Mouse (Mus musculus): ENCODE results near the gene Atp1a2.

Atp1a2 gene

DNA sequence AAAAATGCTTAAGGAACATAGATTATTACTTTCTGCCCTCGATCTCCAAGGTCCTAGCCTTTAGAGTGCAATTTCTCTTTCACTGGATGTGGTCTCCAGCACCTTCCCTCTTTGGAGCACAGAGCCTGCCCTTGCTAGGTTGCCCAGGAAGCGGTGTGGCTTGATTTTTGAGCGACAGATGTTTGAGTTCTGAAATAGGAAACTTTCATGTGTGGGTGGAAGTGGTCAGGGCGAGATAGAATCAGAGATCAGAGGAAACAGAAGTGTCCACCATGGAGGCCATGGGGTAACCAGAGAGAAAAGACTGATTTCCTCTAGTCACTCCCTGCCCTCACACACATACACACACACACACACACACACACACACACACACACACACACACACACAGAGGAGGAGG, 8.3 kb upstream of the Atp1a2 start:
- in situ Hi-C loops (cut with MboI, MseI), result loop anchor here (10.0 kb wide), 1 partner anchor 91 kb away; the partner anchor contains the start of gene Casq1

DNA sequence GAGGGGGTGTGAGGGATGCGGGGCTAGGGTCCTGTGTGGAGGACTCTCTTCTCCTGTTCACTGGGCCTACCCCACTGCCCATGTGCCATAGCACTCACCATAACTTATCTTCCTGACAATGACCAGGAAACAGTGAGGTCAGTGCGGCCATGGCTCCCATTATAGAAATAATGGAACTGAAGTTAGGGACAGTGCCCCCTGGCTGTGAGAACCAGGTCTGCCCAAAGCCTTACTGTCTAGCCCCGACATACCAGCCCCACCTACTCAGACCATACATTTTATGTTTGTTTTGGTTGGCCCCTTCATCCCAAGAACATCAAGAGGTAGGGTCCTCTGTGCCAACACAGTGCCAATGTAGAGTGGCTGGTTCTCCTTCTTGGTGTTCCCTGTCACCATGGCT, 7.8 kb upstream of the Atp1a2 start:
- in situ Hi-C loops (cut with MboI, MseI), result loop anchor here (10.0 kb wide), 1 partner anchor 91 kb away; the partner anchor contains the start of gene Casq1

DNA sequence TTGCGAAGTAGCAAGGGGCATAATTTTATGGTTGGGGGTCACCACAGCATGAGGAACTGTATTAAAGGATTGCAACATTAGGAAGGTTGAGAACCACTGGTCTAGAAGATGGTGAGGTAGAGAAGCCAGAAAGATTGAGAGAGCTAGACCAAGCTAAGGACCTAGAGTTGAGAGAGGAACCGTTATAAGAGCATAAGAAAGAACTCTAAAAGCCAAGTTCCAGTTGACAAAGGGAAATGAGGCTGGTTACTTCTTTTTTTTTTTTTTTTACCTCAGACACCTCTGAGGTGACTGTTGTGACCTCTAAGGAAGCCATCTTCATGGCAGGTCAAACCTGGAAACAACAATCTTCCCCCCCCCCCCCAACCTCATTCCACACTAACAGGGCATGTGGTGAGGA, 7.3 kb upstream of the Atp1a2 start:
- in situ Hi-C loops (cut with MboI, MseI), result loop anchor here (10.0 kb wide), 1 partner anchor 90 kb away; the partner anchor contains the start of gene Casq1

DNA sequence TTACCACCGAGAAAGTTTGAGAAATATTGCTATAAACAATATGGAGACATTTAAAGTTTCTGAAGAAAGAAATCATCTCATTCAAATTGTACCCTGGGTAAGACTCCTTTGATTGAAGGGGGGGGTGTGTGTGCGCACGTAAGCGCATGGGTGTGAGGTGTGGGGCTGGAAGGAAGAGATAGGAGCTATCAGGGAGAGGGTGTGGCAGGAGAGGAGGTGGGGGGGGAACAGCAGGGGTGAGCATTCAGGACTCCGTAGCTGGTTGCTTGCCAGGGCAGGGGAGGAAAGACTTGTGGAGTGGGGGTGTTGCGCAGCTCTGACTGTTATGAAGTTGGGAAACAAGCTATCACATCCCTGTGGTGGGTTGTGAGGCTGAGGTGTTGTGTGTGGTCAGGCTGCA, 6.6 kb upstream of the Atp1a2 start:
- in situ Hi-C loops (cut with MboI, MseI), result loop anchor here (10.0 kb wide), 1 partner anchor 90 kb away; the partner anchor contains the start of gene Casq1

DNA sequence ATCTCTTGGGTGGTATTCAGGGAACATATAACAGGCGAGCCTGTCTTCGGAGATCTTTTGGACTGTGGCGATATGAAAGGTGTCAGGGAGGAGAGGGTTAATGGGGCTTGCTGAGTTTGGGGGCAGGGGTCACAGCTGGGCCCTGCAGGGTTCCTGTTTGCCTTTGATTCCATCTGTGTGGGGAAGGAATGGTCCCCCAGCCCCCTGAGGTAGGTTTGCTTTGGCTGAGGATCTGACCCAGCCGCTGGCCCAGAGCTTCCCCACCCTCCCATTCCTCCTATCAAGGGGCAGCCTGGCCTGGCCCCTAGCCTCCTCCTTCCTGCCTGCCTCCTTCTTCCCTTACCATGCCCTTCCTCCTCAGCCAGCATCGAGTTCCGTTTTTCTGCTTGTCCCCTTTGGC, 5.0 kb upstream of the Atp1a2 start:
- in situ Hi-C loops (cut with MboI, MseI), result loop anchor here (10.0 kb wide), 1 partner anchor 88 kb away; the partner anchor contains the start of gene Casq1

DNA sequence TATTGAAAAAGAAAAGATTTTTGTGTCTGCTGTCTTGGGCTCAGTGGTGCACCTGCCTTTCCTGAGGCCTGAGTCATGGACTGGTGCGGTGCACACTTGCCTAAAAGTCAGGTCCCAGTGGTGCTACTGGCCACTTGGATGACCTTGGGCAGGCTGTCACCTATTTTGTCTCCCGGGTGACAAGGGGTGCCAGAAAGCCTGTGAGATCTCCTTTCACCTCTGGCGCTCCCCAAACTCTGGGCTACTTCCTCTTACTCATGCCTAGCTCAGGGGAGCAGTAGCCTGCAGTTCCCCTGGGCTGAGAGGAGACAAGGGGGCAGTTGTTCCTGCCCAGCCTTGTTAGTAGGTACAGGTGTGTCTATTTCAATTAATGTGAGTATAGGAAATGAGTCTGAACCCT, 4.4 kb upstream of the Atp1a2 start:
- in situ Hi-C loops (cut with MboI, MseI), result loop anchor here (10.0 kb wide), 1 partner anchor 88 kb away; the partner anchor contains the start of gene Casq1

DNA sequence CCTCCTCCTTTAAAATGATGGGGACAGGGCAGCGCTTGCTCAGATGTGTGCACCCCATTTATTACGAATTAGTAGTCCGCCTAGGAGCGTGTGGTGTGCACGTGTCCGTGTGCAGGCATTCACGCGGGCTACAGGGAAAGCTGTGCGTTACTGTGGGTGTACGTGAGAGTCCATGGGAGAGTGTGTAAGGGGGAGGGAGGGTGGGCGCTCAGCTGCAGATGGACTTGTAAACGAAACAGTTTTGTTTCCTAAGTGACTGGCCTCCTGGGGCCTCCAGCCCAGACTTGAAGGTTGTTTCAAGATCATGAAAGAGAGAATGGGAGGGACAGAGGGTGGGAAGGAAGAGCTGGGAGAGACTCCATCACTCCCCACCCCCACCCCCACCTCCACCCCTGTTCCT, 3.3 kb upstream of the Atp1a2 start:
- in situ Hi-C loops (cut with MboI, MseI), result loop anchor here (10.0 kb wide), 1 partner anchor 86 kb away; the partner anchor contains the start of gene Casq1

DNA sequence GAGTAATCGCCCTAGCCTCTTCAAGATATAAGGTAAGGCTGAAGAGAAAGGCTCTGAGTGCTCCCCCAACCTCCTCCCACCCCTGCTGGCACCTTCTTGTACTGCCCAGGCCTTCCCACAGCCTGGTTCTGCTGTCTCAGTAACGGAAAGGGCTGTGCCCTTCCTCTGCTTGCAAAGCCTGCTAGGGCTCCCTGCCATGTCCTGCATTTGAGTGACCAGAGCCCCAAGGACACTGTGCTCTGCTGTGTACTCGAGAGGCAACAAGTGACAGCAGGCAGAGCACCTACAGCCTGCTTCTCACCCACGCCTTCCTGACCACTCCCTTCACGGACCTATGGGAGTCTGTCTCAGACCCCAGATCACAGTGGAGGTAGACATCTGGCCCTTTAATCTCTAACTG, 2.4 kb upstream of the Atp1a2 start:
- in situ Hi-C loops (cut with MboI, MseI), result loop anchor here (10.0 kb wide), 1 partner anchor 85 kb away; the partner anchor contains the start of gene Casq1

DNA sequence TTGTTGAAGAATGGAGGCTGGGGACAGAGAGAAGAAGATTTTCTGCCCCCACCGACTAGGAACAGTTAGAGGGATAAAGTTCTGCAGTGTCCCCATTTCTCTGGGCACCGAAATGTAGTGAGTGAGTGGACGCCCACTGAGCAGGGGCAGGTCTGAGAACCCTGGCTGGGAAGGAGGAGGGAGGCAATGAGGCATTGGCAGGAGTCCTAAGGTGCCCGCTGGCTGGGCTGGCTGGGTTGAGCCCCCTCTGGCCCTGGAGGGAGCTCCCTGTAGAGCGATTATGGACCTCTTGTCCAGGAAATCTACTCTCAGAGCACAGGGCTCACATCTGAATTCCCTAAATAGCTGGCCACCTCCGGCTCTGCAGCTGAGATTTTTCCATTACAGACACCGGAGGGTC, 1.7 kb upstream of the Atp1a2 start:
- in situ Hi-C loops (cut with MboI, MseI), result no loop called here

DNA sequence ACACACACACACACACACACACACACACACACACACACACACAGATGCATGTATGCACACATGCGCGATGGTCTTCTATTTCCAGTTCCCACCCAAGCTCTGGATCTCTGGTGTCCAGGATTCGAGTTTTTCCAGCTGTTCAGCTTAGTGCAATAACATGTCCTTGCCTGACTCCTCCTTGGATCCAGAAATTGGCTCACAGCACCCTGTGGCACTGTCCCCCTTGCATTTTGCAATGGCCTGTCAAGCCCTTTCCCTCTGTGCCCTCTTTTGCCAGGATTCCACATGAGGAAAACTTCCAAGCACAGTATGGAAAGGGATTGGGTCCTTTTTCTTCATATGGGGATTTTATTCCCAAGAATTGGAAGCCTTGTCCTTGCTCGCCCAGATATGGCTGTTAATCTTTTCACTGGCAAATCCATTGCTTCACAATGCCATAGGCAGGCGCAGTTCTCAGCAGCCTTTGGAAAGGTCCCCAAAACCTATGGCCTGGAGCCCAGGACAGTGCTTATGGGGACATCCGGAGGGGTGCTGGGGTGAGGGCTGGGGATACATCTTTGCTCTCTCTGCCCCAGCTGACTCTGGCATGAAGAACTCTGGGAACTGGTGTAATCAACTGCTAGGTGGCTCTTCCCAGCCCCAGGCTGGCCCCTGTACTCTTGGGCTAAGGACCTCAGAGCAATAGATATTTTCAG, 901 bp downstream of the Atp1a2 start:
- in situ Hi-C loops (cut with MboI, MseI), result no loop called here

DNA sequence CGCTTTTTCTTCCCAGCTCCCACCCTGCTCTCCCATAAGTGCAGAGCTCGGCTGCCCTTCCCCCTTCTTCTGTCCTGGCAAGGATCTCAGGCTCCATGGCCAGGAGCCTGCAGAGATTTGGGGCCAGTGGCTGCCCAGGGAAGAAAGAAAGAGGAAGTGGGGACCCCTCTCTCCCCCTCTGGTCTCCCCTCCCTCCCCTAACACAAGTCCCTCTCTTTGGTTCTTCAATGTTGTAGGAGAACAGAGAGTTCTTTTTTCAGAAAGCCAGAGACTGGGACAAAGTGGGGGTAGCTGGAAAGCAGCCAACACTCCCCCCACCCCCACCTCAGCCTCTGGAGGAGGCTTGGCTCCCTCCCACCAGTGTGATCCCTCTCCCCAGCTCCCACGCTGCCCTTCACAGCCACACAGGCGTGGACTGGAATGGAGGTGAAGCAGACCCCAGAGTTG, 2.1 kb downstream of the Atp1a2 start:
- in situ Hi-C loops (cut with MboI, MseI), result no loop called here

DNA sequence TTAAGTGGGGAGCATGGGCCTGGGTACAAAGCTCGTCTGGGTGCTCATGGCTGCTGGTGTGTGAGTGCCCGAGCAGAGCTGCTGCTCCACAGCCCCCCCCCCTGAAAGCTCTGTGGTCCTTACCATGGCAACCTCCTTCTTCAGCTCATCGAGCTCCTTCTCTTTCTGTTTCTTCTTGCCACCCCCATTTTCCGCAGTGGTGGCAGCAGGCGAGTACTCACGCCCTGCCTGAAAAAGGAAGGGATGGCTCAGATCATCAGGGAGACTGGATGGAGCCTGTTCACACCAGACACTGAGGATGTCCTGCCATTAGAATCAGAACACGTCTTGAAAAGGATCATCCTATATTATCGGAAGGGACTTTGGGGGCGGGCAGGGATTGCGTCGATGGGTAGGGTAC, 4.4 kb downstream of the Atp1a2 start:
- in situ Hi-C loops (cut with MboI, MseI), result no loop called here

DNA sequence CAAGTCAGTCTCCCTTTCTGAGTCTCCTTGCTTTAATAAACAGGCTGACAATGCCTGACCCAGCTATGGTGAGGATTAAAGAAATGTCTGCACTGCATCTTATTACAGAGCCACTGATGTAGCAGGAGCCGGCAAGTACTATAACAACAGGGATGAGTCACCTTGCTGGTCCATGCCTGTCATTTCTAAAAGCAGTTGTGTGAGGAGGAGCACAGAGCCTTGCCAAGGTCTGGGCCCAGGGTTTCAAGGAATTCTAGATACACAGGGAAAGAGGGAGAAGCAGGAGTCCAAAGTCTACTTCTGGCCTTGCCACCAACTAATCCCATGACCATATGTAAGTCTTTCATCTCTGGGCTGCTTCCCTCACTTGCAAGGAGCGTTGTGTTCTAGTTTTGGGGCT, 5.0 kb downstream of the Atp1a2 start:
- in situ Hi-C loops (cut with MboI, MseI), result no loop called here

DNA sequence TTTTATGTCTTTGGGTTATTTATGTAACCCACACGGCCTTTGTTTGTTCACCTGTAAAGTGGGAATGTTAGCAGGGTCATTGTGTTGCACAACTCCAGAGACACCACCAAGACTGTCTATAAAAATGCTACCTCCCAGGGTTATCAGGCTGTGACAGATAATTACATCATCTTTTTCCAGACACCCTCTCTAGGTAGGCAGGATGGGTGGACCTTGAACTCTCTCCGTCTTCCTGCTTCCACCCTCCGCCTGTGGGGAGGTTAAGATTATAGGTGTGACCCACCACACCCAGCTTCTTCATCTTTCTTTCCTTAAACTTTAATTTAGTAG, 8.3 kb downstream of the Atp1a2 start:
- in situ Hi-C loops (cut with MboI, MseI), result no loop called here

DNA sequence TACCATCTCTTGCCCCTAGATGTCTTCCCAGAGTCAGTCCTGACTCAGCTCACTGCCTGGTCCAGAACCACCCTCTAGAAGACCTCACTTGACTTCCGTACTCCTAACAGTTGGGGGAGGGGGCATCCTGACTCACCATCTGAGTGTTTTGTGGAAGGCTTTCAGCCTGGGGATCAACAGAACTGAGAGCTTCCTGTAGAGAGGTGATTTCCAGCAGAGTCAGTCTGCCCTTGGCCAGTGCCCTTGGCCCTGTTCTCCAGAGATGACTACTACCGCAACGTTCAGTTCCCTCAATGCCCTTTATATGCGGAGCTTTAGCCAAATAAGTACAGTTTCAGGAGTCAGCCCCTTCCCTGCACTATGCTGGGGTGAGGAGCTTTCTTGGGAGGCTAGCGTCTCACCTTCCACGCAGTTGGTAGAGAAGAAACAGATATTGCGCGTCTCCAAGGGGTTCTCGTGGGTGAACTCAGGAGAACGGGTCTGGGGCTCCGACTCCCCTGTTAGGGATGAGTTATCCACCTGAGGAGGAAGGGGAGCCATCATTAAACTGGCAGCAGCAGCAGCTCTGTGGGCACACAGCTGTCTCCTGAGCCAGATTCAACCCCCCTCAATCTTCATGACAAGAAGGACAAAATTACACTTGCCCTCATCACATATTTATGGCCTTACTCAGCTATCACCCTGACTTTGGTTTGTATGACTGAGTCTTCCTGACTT, 8.8 kb downstream of the Atp1a2 start:
- in situ Hi-C loops (cut with MboI, MseI), result no loop called here

DNA sequence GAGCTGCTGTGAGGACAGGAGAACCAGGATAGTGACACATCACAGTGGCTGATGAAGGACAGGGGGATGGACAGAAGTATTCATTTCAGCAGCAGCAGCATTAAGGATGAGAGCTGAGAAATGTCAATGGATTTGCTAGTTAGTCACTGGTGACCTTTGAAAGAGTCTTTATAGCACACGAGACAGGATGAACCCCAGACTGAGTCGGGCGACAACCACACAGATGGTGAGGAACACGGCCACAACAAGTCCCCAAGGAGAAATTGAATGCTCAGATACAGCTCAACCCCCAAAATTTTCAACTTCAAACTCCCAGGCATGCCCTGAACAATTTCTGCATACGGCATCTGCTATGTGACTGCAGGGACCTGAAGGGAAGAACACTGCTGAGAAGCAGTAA, 11.1 kb downstream of the Atp1a2 start:
- in situ Hi-C loops (cut with MboI, MseI), result no loop called here

DNA sequence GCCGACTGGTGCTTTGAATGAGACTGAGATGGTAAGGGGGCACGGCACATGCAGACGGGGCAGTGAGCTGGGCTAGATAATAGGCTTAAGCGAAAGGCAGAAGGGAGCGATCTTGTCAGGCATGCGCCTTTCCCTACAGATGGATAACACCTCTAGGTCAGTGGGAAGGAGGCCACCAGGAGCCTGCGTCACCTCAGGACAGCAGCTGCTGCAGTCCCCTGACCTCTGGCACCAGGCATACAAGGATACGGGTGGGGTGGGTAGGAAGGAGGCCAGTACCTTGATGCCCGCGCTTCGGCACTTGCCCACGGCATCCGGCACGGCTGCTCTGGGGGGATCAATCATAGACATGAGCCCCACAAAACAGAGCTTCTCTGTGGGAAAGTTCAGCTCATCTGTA, 13.6 kb downstream of the Atp1a2 start:
- in situ Hi-C loops (cut with MboI, MseI), result no loop called here

DNA sequence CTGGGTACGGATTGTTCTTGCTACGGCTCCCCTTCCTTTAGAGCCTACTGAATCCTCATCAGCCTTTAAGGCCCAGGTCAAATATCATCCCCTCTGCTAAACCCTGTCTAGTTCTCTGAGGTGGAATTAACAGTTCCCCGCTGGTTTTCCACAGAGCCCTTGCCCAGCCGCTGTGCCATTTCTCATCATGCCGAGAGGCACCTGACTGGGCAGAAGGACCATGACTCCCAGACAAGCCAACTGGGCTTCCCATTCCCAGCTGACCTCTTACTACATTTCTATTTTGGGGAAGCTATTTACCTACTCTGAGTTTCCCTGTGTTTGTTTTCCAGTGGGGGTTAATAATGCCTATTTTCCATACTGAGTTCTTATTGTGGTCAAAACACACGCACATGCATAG, 14.8 kb downstream of the Atp1a2 start:
- in situ Hi-C loops (cut with MboI, MseI), result no loop called here

DNA sequence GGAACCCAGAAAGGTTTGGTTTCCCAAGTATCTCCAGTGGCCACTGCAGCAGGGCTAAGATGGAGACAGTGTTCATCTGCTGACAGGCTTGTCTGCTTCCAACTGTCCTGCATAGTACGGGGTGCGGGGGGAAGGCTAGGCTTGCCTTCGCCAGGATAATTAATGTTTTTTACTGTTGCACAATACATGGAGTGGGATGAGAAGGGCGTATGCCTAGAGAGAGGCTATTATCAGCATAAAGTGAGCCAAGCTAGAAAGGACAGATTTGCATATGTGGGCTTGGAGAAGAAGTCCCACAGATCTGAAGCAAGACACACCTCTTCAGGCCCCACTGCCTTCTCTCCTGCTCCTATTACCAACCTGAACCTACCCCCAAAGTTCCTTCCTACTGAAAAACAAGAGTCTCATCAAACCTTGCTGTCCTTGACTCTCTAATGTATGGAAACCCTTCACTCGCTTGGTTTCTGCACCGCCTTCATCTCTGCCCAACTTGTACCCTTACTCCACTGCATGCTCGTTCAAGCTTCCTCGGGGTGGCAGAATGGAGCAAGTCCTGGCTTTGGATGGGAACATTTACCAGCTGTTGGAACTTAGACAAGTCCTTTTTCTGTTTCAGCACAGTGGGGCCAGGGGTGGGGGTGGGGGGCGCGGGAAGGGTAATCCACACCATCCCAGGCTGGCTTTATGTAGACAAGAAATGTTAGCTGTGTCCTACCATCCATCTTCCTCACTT, 16.2 kb downstream of the Atp1a2 start:
- in situ Hi-C loops (cut with MboI, MseI), result no loop called here

DNA sequence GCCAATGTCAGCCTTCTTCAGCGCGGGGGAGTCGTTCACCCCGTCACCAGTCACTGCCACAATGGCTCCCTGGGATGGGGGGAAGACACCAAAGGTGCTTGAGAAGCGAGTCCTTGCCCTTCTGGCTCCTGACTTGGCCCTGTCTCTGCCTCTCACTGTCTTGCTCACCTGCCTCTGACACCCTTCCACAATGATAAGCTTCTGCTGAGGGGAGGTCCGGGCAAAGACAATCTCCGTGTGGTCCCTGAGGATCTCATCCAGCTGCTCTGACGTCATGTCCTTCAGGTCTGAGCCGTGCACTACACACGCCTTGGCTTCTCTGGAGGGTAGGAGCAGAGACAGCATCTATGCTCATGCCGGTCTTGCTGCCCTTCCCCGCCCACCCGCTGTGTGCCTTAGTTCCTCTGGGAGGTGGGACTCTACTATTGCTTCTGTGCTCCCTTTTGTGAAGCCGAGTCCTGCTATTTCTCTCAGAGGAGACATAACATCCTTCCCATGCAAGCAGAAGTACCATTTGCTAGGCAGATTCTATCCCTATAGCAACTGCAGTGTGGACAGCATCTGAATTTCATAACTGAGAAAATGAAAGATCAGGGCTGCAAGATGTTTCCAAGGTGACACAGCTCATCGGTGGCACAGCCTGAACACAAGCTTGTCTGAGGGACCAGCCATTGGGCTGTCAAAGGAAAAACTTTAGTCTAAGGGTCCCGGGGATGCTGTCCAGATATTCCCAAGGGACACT, 17.9 kb downstream of the Atp1a2 start:
- in situ Hi-C loops (cut with MboI, MseI), result no loop called here

DNA sequence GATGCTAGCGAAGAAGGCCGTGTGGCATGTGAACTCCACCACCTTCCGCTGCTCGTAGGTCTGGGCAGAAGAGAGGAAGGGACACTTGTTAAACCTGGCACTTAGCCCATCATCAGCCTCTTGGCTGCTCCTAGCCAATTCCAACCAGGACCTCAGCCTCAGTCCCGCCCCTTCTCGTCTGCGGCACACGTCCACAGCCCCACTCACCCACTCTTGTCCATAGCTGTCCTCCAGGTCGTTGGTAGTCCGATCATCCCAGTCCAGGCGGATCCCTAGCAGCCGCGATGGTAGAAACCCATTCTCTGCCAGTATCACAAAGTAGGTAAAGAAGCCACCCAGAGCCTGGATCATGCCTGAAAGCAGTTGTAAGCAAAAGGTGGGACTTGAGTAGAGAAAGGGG, 19.5 kb downstream of the Atp1a2 start:
- in situ Hi-C loops (cut with MboI, MseI), result no loop called here

DNA sequence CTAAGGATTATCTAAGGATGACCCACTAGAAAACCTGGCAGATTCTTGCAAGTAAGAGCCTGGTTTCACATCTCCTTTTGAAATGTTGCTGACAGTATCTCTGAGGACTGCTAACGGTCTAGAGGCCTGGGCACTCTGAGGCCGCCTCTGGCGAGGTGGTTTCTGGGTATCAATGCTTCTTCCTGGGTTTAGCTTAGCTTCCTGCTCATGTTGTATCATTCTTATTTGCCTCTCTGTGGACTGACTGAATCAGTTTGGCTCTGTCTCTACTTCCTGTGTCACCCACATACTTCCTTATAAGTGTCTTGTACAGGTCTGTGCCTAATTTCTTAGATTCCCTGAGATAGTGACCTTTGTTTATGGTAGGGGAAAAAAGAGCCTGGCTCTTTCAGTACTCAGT, 20.7 kb downstream of the Atp1a2 start:
- in situ Hi-C loops (cut with MboI, MseI), result no loop called here

All from regulatory T cell (primary cell).